Mouse (Mus musculus): ENCODE measurements at regions not wholly inside any gene's neighbourhood (a gene's known extent, or its start where the extent isn't known, plus 50 kb on each side); places are given as distances from the start of the nearest gene placed in this dataset.

- no peak for TF ChIP-seq POLR2A (IDR thresholded peaks at IDR 0.05; ENCODE audit: low read depth, low read length)
- TF ChIP-seq E2F4 (IDR thresholded peaks at IDR 0.05; ENCODE audit: insufficient replicate concordance, low read depth, low read length) = no peak
- no peak for TF ChIP-seq POLR2AphosphoS2 (IDR thresholded peaks at IDR 0.05; ENCODE audit: low read depth, low read length)
- no peak for TF ChIP-seq CTCF (conservative IDR thresholded peaks at IDR 0.05 in 1 of 2, IDR thresholded peaks at IDR 0.05 in 1 of 2; ENCODE audit: low read depth in 2 of 2, low read length in 2 of 2)
- TF ChIP-seq ETS1 (conservative IDR thresholded peaks at IDR 0.05; ENCODE audit: low read depth, low read length) = no peak
Observed at GRCm38 (mm10) chr4:3080385-3081125, 86.6 kb upstream of the Vmn1r2 start.

All from CH12.LX (cell line).